Mouse (Mus musculus): ENCODE data around the gene Rpl31. TPM values are rescaled to one million over a fixed set of nuclear protein-coding genes. Genes with fewer than 3 reads are reported as not detected.

The Rpl31 gene
- polyA plus RNA-seq, 1 experiment from 2014 or later: 803 TPM

DNA sequence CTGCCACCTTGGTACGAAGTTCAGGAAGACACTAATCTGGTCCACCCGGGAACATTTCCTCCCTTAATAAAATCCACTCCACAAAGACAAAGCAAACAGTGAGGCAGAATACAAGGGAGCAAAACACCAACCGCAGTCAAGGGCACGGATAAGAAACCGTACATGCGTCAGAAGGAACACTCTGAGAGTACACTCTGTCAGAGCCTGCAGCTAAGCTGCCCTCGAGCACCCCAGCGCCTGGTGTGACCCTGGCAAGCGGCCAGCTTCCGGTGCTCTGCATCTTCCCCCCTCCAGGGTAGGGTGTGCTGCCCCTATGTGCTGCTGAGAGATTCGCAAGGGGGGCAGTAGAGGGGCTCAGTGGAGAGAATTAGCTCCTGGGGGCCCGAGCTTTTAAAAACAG lies 50.2 kb downstream of the Rpl31 start:
- H3K36me3 ChIP-seq (ENCODE audit: control insufficient read depth, insufficient read depth, low read length): no peaks in the 10 kb centered on the region
- no peak overlapping the region for H3K4me3 ChIP-seq (ENCODE audit: low read depth, low read length)
- 8% methylated on average over 12 of the region's 12 CpGs for WGBS
- H3K27ac ChIP-seq (replicated peaks; ENCODE audit: low read depth, low read length): 0 out of 2 replicates have a peak overlapping the region, but pooled peaks have one; percentile 35
- H3K27me3 ChIP-seq (replicated peaks; ENCODE audit: control insufficient read depth, insufficient read depth, low read length): no peaks in the 10 kb centered on the region
- H3K9me3 ChIP-seq (ENCODE audit: control insufficient read depth, low read length): no peaks in the 10 kb centered on the region
- H3K4me1 ChIP-seq (ENCODE audit: control insufficient read depth, insufficient read depth, low read length): peaks cover 3% of the 10 kb centered on the region; the same call in 1 of the 2 replicates
- ATAC-seq (ENCODE audit: low read depth) (peak; percentile 55; the same call in 1 of the 2 replicates), DNase-seq (ENCODE audit: low spot score) (peak; percentile 49)
- H3K4me2 ChIP-seq (ENCODE audit: low read depth, low read length): 0 out of 2 replicates have a peak overlapping the region, but pooled peaks have one; percentile 12
- H3K9ac ChIP-seq (ENCODE audit: low read depth, low read length): peak overlapping the region; percentile 28; the same call in 1 of the 2 replicates

DNA sequence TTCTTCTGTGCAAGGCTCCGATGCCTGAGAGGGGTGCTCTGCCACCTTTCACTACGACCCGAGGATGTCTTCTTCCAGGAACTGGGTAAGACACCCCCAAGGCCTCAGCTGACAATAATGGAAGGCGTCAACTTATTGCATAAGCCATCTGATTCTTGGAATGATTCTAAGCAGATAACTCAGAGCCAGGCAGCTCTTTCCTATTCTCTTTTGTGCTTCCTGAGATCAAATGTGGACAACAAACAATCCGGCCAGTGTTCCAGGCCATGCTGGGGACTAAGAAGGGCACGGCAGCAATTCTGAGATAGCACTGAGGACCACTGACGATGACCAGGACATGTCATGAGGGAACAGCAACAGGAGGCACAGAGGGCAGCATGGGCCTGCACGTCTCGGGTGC lies 51.2 kb downstream of the Rpl31 start:
- no peak for DNase-seq (ENCODE audit: low spot score)
- no peak overlapping the region for H3K9ac ChIP-seq (ENCODE audit: low read depth, low read length)
- H3K4me2 ChIP-seq (ENCODE audit: low read depth, low read length): no peak overlapping the region
- 75% methylated on average over 9 of the region's 9 CpGs for WGBS
- no peaks in the 10 kb centered on the region for H3K36me3 ChIP-seq (ENCODE audit: control insufficient read depth, insufficient read depth, low read length)
- H3K4me1 ChIP-seq (ENCODE audit: control insufficient read depth, insufficient read depth, low read length): peaks cover 3% of the 10 kb centered on the region; the same call in 1 of the 2 replicates
- no peaks in the 10 kb centered on the region for H3K9me3 ChIP-seq (ENCODE audit: control insufficient read depth, low read length)
- no peak overlapping the region for H3K4me3 ChIP-seq (ENCODE audit: low read depth, low read length)
- H3K27ac ChIP-seq (replicated peaks; ENCODE audit: low read depth, low read length): no peak overlapping the region
- no peaks in the 10 kb centered on the region for H3K27me3 ChIP-seq (replicated peaks; ENCODE audit: control insufficient read depth, insufficient read depth, low read length)
- ATAC-seq (ENCODE audit: low read depth): no peak

DNA sequence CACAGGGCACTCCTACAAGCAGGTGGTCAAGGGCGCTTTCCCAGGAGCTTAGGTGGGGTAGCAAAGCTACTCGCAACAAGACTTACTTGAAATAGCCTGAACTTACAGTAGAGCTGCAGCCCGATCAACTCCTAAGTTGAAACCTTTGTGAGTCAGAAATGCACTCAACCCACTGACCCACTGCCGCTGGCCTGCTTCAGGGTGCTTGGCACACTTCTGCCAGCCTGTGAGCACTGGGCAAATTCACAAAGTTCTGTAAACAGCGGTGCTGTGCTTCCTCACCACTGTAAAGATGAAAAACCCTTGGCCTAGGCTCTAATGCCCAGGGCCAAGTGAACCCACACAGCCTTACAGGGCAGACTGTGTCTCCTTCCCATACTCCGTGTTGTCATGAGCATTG lies 53.3 kb downstream of the Rpl31 start:
- no peak for DNase-seq (ENCODE audit: low spot score)
- H3K27ac ChIP-seq (replicated peaks; ENCODE audit: low read depth, low read length): no peak overlapping the region
- peaks cover 3% of the 10 kb centered on the region for H3K4me1 ChIP-seq (ENCODE audit: control insufficient read depth, insufficient read depth, low read length)
- H3K36me3 ChIP-seq (ENCODE audit: control insufficient read depth, insufficient read depth, low read length): no peaks in the 10 kb centered on the region
- WGBS: 87% methylated on average over 6 of the region's 6 CpGs
- no peak overlapping the region for H3K4me2 ChIP-seq (ENCODE audit: low read depth, low read length)
- H3K9ac ChIP-seq (ENCODE audit: low read depth, low read length): no peak overlapping the region
- H3K9me3 ChIP-seq (ENCODE audit: control insufficient read depth, low read length): no peaks in the 10 kb centered on the region
- H3K27me3 ChIP-seq (replicated peaks; ENCODE audit: control insufficient read depth, insufficient read depth, low read length): no peaks in the 10 kb centered on the region
- no peak for ATAC-seq (ENCODE audit: low read depth)
- no peak overlapping the region for H3K4me3 ChIP-seq (ENCODE audit: low read depth, low read length)

Other genes starting within 250 kb of the Rpl31 start
- 1.7 and 2.7 TPM in 2 replicates for gene Npas2, start 174.1 kb upstream of the Rpl31 start, polyA plus RNA-seq (2014; fragmentation: Nextera tagmentation; extraction: Ambion mirVana)
- gene Tbc1d8, start 110.9 kb downstream of the Rpl31 start, polyA plus RNA-seq (2014; fragmentation: Nextera tagmentation; extraction: Ambion mirVana): 11.5 and 13.1 TPM in 2 replicates
- gene Cnot11, start 167.2 kb downstream of the Rpl31 start, polyA plus RNA-seq (2014; fragmentation: Nextera tagmentation; extraction: Ambion mirVana): 21.1 and 23.6 TPM in 2 replicates
- gene Rnf149, start 209.6 kb downstream of the Rpl31 start, polyA plus RNA-seq (2014; fragmentation: Nextera tagmentation; extraction: Ambion mirVana): 23.5 and 27.6 TPM in 2 replicates